Mouse (Mus musculus) right cerebral cortex, adult 2 months (tissue): ENCODE measurements at regions not wholly inside any gene's neighbourhood (a gene's known extent, or its start where the extent isn't known, plus 50 kb on each side); places are given as distances from the start of the nearest gene placed in this dataset.

Experiments used
- DNase-seq, 2 experiments: peaks; one replicate each; pipeline ENCODE4 v3.0.0; 2021 to 2022; ENCODE audit warnings: low spot score in 2 of 2

- peak; percentile 8 to 18 for DNase-seq
Observed at GRCm38 (mm10) chr9:98690839-98691516, 89.5 kb upstream of the Mrps22 start.

- DNase-seq = no peak
Observed at GRCm38 (mm10) chr9:98685548-98685947, 84.1 kb upstream of the Mrps22 start.

GRCm38 (mm10) chr9:98684336-98684735 is 82.9 kb upstream of the Mrps22 start:
- no peak for DNase-seq

GRCm38 (mm10) chr9:98675612-98676011 is 74.2 kb upstream of the Mrps22 start:
- no peak for DNase-seq

GRCm38 (mm10) chr9:98673461-98674114 is 72.1 kb upstream of the Mrps22 start:
- DNase-seq = no peak

- no peak for DNase-seq
Observed at GRCm38 (mm10) chr9:98672361-98672760, 70.9 kb upstream of the Mrps22 start.

- DNase-seq = no peak
Observed at GRCm38 (mm10) chr9:98668423-98669330, 67.2 kb upstream of the Mrps22 start.

GRCm38 (mm10) chr9:98667072-98667471 is 65.6 kb upstream of the Mrps22 start:
- DNase-seq = no peak

GRCm38 (mm10) chr9:98663011-98663410 is 61.6 kb upstream of the Mrps22 start:
- DNase-seq = no peak

- DNase-seq = no peak
Observed at GRCm38 (mm10) chr9:98651681-98652080, 50.2 kb upstream of the Mrps22 start.
